Mouse (Mus musculus): Measurements from ENCODE around the gene Gm48551.

GRCm38 (mm10) chr10:81365073-81365472, 19.2 kb upstream of the Gm48551 start:
- no peak for TF ChIP-seq CTCF (IDR thresholded peaks at IDR 0.05; ENCODE audit: extremely low read depth, insufficient read length, insufficient replicate concordance, low read depth, low read length)
- no peak for TF ChIP-seq POLR2A (IDR thresholded peaks at IDR 0.05; ENCODE audit: low read depth, low read length)

Data from small intestine, adult 2 months (tissue).